Mouse (Mus musculus) cerebellum, adult 2 months (tissue): ENCODE results near the gene Taar8b.

Source experiments
- CTCF ChIP-seq: fragments of 200-500 bp; IDR thresholded peaks from 2 replicates; pipeline ENCODE4 v1.5.1; 2011; ENCODE audit warnings: low read depth, mild to moderate bottlenecking, control low read depth, low read length, moderate library complexity, borderline replicate concordance; ENCODE audit not compliant: insufficient read depth
- POLR2A ChIP-seq: fragments of 200-500 bp; IDR thresholded peaks from 2 replicates; pipeline ENCODE4 v1.6.1; 2011; ENCODE audit warnings: low read length, control low read depth, borderline replicate concordance; ENCODE audit not compliant: insufficient read depth

GRCm38 (mm10) chr10:24134071-24134645 is 42.1 kb upstream of the Taar8b start:
- no peak for TF ChIP-seq CTCF
- TF ChIP-seq POLR2A, result no peak
